Mouse (Mus musculus): Measurements from ENCODE around the gene Atn1. TPM values are rescaled to one million over a fixed set of nuclear protein-coding genes. Genes with fewer than 3 reads are reported as not detected.

Atn1 gene
- total RNA-seq, 1 experiment = 8.9 TPM

- no peak overlapping the region for H3K27ac ChIP-seq (ENCODE audit: insufficient read depth, low read depth, low read length, poor library complexity, severe bottlenecking)
- TF ChIP-seq MAFK (IDR thresholded peaks at IDR 0.05; ENCODE audit: insufficient read depth, low read depth, low read length) (no peak), ZC3H11A (IDR thresholded peaks at IDR 0.05; ENCODE audit: borderline replicate concordance, low read depth, low read length) (no peak), CHD2 (IDR thresholded peaks at IDR 0.05; ENCODE audit: low read depth, low read length) (no peak), ZNF384 (IDR thresholded peaks at IDR 0.05; ENCODE audit: low read depth, low read length) (no peak), HCFC1 (IDR thresholded peaks at IDR 0.05; ENCODE audit: borderline replicate concordance, insufficient read depth, low read length) (no peak)
- no peaks in the 10 kb centered on the region for H3K9me3 ChIP-seq (ENCODE audit: control insufficient read depth, insufficient read depth, low read depth, low read length)
- H3K9ac ChIP-seq (ENCODE audit: insufficient read depth, low read depth, low read length, poor library complexity, severe bottlenecking) = peak overlapping the region; percentile 15; the same call in 1 of the 2 replicates
- in situ Hi-C loops (cut with MboI; ENCODE audit: low sequenced_read_pairs in 2 of 2, unreplicated experiment in 2 of 2) = no loop called here
- peaks cover 3 to 23% of the 10 kb centered on the region in 2 experiments for H3K4me1 ChIP-seq (ENCODE audit: control insufficient read depth in 2 of 2, insufficient read depth in 2 of 2, low read length in 2 of 2, poor library complexity in 1 of 2)
- no peaks in the 10 kb centered on the region for H3K36me3 ChIP-seq (ENCODE audit: control insufficient read depth, insufficient read depth, low read length, poor library complexity, severe bottlenecking)
- DNase-seq (ENCODE audit: low read depth, low spot score) = no peak
- H3K4me3 ChIP-seq (ENCODE audit: insufficient read depth in 1 of 2, low read depth in 1 of 2, low read length in 2 of 2, poor library complexity in 1 of 2, severe bottlenecking in 1 of 2) = peak overlapping the region in 1 of 2 experiments; percentile 65; a peak in 3 of 4 replicates
These were observed 11.2 kb upstream of the Atn1 start for GRCm38 (mm10) chr6:124767536-124767919.

GRCm38 (mm10) chr6:124765951-124766350 lies 9.6 kb upstream of the Atn1 start:
- TF ChIP-seq HCFC1 (IDR thresholded peaks at IDR 0.05; ENCODE audit: borderline replicate concordance, insufficient read depth, low read length) = no peak
- no peak for TF ChIP-seq ZC3H11A (IDR thresholded peaks at IDR 0.05; ENCODE audit: borderline replicate concordance, low read depth, low read length)
- TF ChIP-seq CHD2 (IDR thresholded peaks at IDR 0.05; ENCODE audit: low read depth, low read length) = no peak
- no peak for TF ChIP-seq MAFK (IDR thresholded peaks at IDR 0.05; ENCODE audit: insufficient read depth, low read depth, low read length)
- no peak for TF ChIP-seq ZNF384 (IDR thresholded peaks at IDR 0.05; ENCODE audit: low read depth, low read length)
- no peak overlapping the region for H3K9ac ChIP-seq (ENCODE audit: insufficient read depth, low read depth, low read length, poor library complexity, severe bottlenecking)
- no peak for DNase-seq (ENCODE audit: low read depth, low spot score)
- in situ Hi-C loops (cut with MboI; ENCODE audit: low sequenced_read_pairs in 2 of 2, unreplicated experiment in 2 of 2) = no loop called here
- H3K9me3 ChIP-seq (ENCODE audit: control insufficient read depth, insufficient read depth, low read depth, low read length) = no peaks in the 10 kb centered on the region
- no peaks in the 10 kb centered on the region; the same call in 1 of the 2 replicates for H3K36me3 ChIP-seq (ENCODE audit: control insufficient read depth, insufficient read depth, low read length, poor library complexity, severe bottlenecking)
- peaks cover 3 to 23% of the 10 kb centered on the region in 2 experiments for H3K4me1 ChIP-seq (ENCODE audit: control insufficient read depth in 2 of 2, insufficient read depth in 2 of 2, low read length in 2 of 2, poor library complexity in 1 of 2)
- no peak overlapping the region for H3K4me3 ChIP-seq (ENCODE audit: insufficient read depth in 1 of 2, low read depth in 1 of 2, low read length in 2 of 2, poor library complexity in 1 of 2, severe bottlenecking in 1 of 2)
- H3K27ac ChIP-seq (ENCODE audit: insufficient read depth, low read depth, low read length, poor library complexity, severe bottlenecking) = no peak overlapping the region

- no peak overlapping the region for H3K27ac ChIP-seq (ENCODE audit: insufficient read depth, low read depth, low read length, poor library complexity, severe bottlenecking)
- no peaks in the 10 kb centered on the region; the same call in 1 of the 2 replicates for H3K36me3 ChIP-seq (ENCODE audit: control insufficient read depth, insufficient read depth, low read length, poor library complexity, severe bottlenecking)
- H3K4me1 ChIP-seq (ENCODE audit: control insufficient read depth in 2 of 2, insufficient read depth in 2 of 2, low read length in 2 of 2, poor library complexity in 1 of 2) = peaks cover 4 to 13% of the 10 kb centered on the region in 2 experiments; a peak in 3 of 4 replicates
- peak overlapping the region; percentile 40; the same call in 1 of the 2 replicates for H3K9ac ChIP-seq (ENCODE audit: insufficient read depth, low read depth, low read length, poor library complexity, severe bottlenecking)
- no peaks in the 10 kb centered on the region for H3K9me3 ChIP-seq (ENCODE audit: control insufficient read depth, insufficient read depth, low read depth, low read length)
- in situ Hi-C loops (cut with MboI; ENCODE audit: low sequenced_read_pairs in 2 of 2, unreplicated experiment in 2 of 2) = no loop called here
- TF ChIP-seq CHD2 (IDR thresholded peaks at IDR 0.05; ENCODE audit: low read depth, low read length) = no peak
- peak; percentile 75; the same call in 1 of the 2 replicates for TF ChIP-seq HCFC1 (IDR thresholded peaks at IDR 0.05; ENCODE audit: borderline replicate concordance, insufficient read depth, low read length)
- 0 out of 2 replicates have a peak, but pooled peaks have one; percentile 51 for TF ChIP-seq ZNF384 (IDR thresholded peaks at IDR 0.05; ENCODE audit: low read depth, low read length)
- TF ChIP-seq MAFK (IDR thresholded peaks at IDR 0.05; ENCODE audit: insufficient read depth, low read depth, low read length) = no peak
- peak; percentile 78 for TF ChIP-seq ZC3H11A (IDR thresholded peaks at IDR 0.05; ENCODE audit: borderline replicate concordance, low read depth, low read length)
- peak overlapping the region in 1 of 2 experiments; percentile 23; a peak in 2 of 4 replicates for H3K4me3 ChIP-seq (ENCODE audit: insufficient read depth in 1 of 2, low read depth in 1 of 2, low read length in 2 of 2, poor library complexity in 1 of 2, severe bottlenecking in 1 of 2)
- DNase-seq (ENCODE audit: low read depth, low spot score) = peak; percentile 88
These were observed 2.9 kb upstream of the Atn1 start for GRCm38 (mm10) chr6:124759259-124759658.

- H3K36me3 ChIP-seq (ENCODE audit: control insufficient read depth, insufficient read depth, low read length, poor library complexity, severe bottlenecking) = no peaks in the 10 kb centered on the region; the same call in 1 of the 2 replicates
- H3K4me1 ChIP-seq (ENCODE audit: control insufficient read depth in 2 of 2, insufficient read depth in 2 of 2, low read length in 2 of 2, poor library complexity in 1 of 2) = peaks cover 6 to 13% of the 10 kb centered on the region in 2 experiments; a peak in 3 of 4 replicates
- H3K4me3 ChIP-seq (ENCODE audit: insufficient read depth in 1 of 2, low read depth in 1 of 2, low read length in 2 of 2, poor library complexity in 1 of 2, severe bottlenecking in 1 of 2) = no peak overlapping the region
- in situ Hi-C loops (cut with MboI; ENCODE audit: low sequenced_read_pairs in 2 of 2, unreplicated experiment in 2 of 2) = no loop called here
- H3K27ac ChIP-seq (ENCODE audit: insufficient read depth, low read depth, low read length, poor library complexity, severe bottlenecking) = no peak overlapping the region
- TF ChIP-seq ZC3H11A (IDR thresholded peaks at IDR 0.05; ENCODE audit: borderline replicate concordance, low read depth, low read length) (no peak), ZNF384 (IDR thresholded peaks at IDR 0.05; ENCODE audit: low read depth, low read length) (no peak), HCFC1 (IDR thresholded peaks at IDR 0.05; ENCODE audit: borderline replicate concordance, insufficient read depth, low read length) (no peak), CHD2 (IDR thresholded peaks at IDR 0.05; ENCODE audit: low read depth, low read length) (no peak), MAFK (IDR thresholded peaks at IDR 0.05; ENCODE audit: insufficient read depth, low read depth, low read length) (no peak)
- peak overlapping the region; percentile 40; the same call in 1 of the 2 replicates for H3K9ac ChIP-seq (ENCODE audit: insufficient read depth, low read depth, low read length, poor library complexity, severe bottlenecking)
- DNase-seq (ENCODE audit: low read depth, low spot score) = no peak
- no peaks in the 10 kb centered on the region for H3K9me3 ChIP-seq (ENCODE audit: control insufficient read depth, insufficient read depth, low read depth, low read length)
These were observed 2.5 kb upstream of the Atn1 start for GRCm38 (mm10) chr6:124758849-124759232.

Data from ES-E14 (cell line).